Mouse (Mus musculus): Measurements from ENCODE around the gene Gm20388.

Gm20388 gene

DNA sequence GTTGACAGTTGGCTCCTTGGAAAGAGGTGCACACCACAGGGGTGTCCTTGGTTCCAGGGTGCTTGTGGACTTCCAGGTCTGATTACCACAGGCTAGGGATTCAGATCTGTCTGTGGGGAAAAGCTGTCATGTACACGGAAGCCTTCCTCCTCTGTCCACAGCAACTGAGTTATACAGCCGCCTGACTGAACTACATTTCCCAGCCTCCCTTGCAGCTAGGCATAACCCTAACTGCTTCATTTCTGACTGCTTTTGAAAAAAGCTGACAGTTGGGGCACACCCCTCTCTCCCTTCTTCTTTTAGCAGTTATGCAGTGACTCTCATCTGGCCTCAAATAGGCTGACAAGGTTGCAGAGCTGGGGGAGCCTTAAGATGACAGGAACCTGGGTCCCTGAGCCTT lies 901.3 kb downstream of the Gm20388 start:
- DNase-seq (ENCODE audit: low read depth, low spot score) = no peak

GRCm38 (mm10) chr8:120813028-120813427 lies 902.4 kb downstream of the Gm20388 start:
- DNase-seq (ENCODE audit: low read depth, low spot score) = no peak

- no peak for DNase-seq (ENCODE audit: low read depth, low spot score)
These were observed 903.2 kb downstream of the Gm20388 start for GRCm38 (mm10) chr8:120813839-120814238.

DNA sequence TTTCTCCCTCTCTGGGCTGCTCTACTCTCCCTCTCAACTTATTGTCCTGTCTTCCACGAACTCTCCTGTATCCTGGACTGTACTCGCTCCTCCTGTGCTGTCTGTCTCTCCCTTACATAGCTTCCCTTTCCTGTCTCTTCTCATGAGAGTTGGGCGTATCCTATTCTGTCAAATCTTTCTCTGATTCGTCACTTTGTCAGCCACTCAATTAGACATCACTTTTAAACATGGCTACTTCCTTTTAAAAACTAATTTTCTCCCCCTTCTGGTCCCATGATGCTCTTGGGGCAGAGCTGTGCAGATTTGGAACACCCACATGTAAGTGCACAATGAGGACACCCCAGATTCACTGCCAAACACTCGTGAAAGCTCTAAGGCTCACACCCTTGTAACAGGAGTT lies 905.7 kb downstream of the Gm20388 start:
- DNase-seq (ENCODE audit: low read depth, low spot score) = no peak

- no peak for DNase-seq (ENCODE audit: low read depth, low spot score)
These were observed 909.3 kb downstream of the Gm20388 start for GRCm38 (mm10) chr8:120819906-120820305.

GRCm38 (mm10) chr8:120821399-120822170 lies 910.9 kb downstream of the Gm20388 start:
- peak; percentile 77 for DNase-seq (ENCODE audit: low read depth, low spot score)

DNA sequence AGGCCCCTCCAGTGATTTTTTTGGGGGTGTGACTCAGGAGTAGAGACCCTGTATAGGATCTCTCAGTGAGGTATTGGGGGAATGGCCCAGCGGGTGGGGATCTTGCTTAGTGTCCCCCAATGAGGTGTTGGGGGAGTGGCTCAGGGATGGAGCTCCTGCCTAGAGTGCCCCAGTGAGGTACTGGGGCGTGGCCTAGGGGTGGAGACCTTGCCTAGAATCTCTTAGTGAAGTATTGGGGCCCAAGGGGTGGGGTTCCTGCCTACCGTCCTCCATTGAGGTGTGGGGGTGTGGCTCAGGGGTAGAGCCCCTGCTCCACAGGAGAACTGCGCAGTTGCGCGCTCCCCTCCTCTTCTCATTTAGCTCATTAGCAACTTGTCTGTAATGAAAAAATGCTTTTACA lies 912.7 kb downstream of the Gm20388 start:
- peak; percentile 82 for DNase-seq (ENCODE audit: low read depth, low spot score)

GRCm38 (mm10) chr8:120823887-120824286 lies 913.2 kb downstream of the Gm20388 start:
- peak; percentile 68 for DNase-seq (ENCODE audit: low read depth, low spot score)

- DNase-seq (ENCODE audit: low read depth, low spot score) = no peak
These were observed 914.0 kb downstream of the Gm20388 start for GRCm38 (mm10) chr8:120824638-120825037.

DNA sequence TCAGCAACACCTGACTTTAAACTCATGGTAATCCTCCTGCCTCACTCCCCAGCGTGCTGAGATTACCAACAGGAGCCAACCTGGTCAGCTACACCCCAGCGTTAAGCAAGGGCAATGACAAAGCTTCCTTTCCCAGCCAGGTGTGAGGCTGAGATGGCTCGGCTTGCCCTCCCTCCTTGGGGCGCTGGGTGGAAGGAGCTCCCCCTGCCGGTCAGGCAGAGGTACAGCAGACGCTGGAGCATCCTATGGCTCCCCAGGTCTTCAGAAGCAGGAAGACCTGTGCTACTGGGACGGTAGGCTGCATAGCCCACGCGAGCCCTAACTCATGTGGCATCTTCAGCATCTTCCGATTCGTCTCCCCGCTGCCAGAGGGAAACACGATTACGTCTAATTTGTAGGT lies 917.6 kb downstream of the Gm20388 start:
- peak; percentile 82 for DNase-seq (ENCODE audit: low read depth, low spot score)

GRCm38 (mm10) chr8:120830661-120831060 lies 920.0 kb downstream of the Gm20388 start:
- no peak for DNase-seq (ENCODE audit: low read depth, low spot score)

DNA sequence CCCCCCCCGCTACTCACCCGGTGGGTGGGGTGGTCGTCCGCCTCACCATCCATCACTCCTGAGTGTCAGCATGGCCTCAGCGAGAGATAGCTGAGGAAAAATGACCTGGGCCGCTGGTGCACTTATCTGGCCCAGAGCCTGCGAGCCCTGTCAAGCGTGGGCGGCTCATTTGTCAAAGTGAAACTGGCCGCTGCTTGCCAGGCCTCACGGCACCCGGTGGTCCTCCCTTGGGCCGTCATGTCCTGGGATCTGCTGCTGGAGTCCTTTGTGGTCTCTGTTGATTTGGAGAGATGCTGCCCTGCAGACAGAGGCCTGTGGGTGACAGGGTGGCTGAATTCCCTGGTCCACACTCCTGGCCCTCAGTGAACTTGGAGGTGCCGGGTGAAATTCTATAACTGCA lies 921.4 kb downstream of the Gm20388 start:
- no peak for DNase-seq (ENCODE audit: low read depth, low spot score)

GRCm38 (mm10) chr8:120833196-120833595 lies 922.6 kb downstream of the Gm20388 start:
- DNase-seq (ENCODE audit: low read depth, low spot score) = no peak

DNA sequence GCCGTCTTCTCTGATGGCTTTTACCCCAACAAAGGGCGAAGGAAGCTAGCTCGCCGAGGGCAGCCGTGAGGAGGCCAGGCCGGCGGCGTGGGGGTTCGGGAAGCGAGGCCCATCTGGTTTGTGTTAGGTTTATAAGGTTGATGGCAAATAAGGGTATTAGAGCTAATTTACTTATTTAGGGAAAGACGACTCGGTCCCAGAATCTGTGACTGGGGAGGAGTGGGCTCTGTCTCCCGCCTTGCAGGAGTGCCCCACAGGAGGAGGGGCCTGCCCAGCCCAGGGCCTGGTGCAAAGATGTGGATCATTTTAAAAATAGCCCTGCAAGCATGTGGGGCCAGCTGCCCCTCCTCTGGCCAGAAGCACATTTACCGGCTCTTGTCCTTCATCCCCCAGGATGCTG lies 928.4 kb downstream of the Gm20388 start:
- DNase-seq (ENCODE audit: low read depth, low spot score) = no peak

DNA sequence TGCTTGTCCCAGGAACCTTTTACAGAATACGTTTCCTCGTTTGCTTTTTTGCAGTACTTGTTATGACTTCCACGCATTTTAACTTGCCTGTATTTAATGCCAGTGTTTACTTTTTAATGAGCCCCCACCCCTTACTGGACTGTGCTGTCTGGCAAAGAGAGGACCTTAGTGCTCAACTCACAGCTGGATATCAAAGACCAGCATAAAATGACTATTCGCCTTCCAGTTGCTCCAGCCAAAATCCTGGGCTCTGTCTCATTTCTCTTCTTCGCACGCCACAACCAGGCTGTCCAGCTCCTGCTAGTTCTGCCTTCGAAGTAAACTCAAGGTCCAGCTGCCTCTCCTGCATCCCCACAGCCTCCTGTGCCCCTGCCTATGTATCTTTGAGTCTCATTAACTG lies 932.4 kb downstream of the Gm20388 start:
- no peak for DNase-seq (ENCODE audit: low read depth, low spot score)

DNA sequence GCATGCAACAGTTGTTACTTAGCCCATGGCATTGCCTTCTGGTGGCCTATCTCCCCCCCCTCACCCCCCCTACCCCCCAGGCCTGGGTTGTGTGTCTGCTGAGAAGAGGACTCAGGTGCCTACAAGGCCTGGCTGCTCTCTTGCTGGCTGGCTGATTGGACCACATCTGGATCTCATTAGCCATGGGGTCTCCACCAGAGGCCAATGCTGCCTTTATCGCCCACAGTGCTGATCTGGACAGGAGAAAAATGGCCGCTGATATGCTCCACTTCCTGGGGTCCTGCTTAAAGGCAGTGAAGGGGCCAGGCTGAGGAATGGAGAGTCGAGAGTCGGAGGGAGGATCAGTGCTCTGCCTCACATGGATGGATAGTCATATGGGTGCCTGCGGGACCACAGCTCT lies 935.4 kb downstream of the Gm20388 start:
- no peak for DNase-seq (ENCODE audit: low read depth, low spot score)

DNA sequence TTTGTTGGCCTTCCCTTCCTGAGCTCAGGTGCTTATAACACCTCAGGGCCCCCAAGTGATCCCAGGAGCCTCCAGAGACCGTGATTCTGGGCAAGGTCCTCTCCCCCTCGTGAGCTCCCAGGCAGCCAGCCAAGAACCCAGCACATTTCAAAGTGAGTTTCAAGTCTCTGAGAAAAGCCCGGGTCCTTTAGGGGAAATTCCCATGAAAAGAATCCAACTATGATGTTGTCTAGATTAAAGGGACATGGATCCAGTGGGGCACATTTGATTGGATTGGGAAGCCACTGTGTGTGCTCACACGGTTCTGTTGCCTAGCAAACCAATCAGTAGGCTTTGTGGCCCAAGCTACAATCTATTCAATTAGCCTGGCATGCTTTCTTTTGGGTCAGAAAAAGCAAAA lies 936.6 kb downstream of the Gm20388 start:
- DNase-seq (ENCODE audit: low read depth, low spot score) = no peak

DNA sequence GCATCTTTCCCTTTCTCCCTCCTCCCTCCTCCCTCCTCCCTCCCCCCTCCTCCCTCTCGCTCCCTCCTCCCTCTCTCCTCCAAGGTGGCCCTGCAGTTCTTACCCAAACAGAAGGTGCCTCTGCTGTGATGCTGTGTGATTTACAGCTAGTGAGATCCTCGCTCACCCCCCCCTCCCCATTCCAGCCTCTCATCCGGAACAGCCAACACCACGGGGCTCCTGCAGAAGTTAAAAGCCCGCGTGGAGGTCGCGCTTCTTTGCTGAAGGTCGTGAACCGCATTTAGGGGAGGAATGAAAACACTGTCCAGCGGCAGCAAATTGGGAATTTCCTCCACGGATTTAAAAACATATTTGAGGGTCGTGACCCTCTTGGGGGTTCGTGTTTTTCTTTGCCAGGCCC lies 937.1 kb downstream of the Gm20388 start:
- peak; percentile 18 for DNase-seq (ENCODE audit: low read depth, low spot score)

DNA sequence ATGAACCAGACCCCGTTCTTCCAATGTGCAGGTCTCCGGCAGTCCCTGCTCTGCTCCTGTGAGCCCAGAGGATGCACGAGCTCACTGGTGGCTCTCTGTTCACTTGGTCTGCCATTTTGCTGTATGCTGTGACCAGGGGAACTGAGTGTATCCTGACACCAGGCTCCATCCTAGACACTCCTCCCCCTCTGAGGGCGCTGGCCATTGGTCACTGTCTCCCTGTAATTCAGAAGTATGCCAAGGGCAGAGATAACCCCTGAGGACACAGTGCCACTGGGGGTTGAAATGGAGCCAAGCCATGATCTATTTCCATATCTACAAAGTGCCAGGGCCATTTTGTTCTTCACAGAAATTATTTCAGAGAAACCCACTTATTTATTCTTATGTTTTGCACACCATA lies 937.8 kb downstream of the Gm20388 start:
- no peak for DNase-seq (ENCODE audit: low read depth, low spot score)

- DNase-seq (ENCODE audit: low read depth, low spot score) = no peak
These were observed 940.8 kb downstream of the Gm20388 start for GRCm38 (mm10) chr8:120851411-120851810.

GRCm38 (mm10) chr8:120859881-120860280 lies 949.2 kb downstream of the Gm20388 start:
- DNase-seq (ENCODE audit: low read depth, low spot score) = no peak

GRCm38 (mm10) chr8:120860423-120861126 lies 949.9 kb downstream of the Gm20388 start:
- DNase-seq (ENCODE audit: low read depth, low spot score) = no peak

DNA sequence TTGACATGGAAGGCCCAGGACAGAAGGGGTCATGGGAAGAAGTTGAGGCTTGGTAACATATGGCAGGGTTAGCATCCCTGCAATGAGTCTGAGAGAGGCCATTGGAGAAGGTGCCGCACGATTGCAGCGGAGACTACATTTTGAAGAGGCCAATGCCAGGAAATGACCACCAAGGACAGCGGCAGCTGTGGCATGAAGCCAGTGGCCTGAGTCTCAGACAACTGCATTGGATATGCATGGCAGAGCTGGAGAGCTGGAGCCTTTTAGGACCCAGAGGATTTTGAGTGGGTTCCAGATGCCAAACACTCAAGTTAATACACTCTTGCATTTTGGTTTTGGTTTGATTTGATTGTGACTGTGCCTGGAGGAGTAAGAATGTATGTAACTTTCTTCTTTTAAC lies 953.0 kb downstream of the Gm20388 start:
- no peak for DNase-seq (ENCODE audit: low read depth, low spot score)

Measured in ES-CJ7 (cell line).